Mouse (Mus musculus) lung, embryonic 16.5 days (tissue): ENCODE measurements around the gene Fmnl2. TPM values are rescaled to one million over a fixed set of nuclear protein-coding genes. Genes with fewer than 3 reads are reported as not detected.
A peak's percentile ranks its signal among the peaks of the same experiment; 100 is the strongest.

Source experiments
- ATAC-seq: fragments of 200-750 bp; cut with Nextera tagmentation; 2 replicates; pipeline ENCODE4 v1.8.0; 2017; ENCODE audit warnings: low read depth, mild to moderate bottlenecking, moderate library complexity
- H3K27ac ChIP-seq: fragments of 300-500 bp; sonication (generic); 2 replicates; pipeline ENCODE4 v1.5.1; 2014; ENCODE audit warnings: mild to moderate bottlenecking, control low read depth, low read length
- H3K27me3 ChIP-seq: fragments of 300-500 bp; sonication (generic); 2 replicates; pipeline ENCODE4 v1.6.1; 2014; ENCODE audit warnings: low read depth, low read length, mixed read lengths; ENCODE audit not compliant: control insufficient read depth, insufficient read depth
- H3K36me3 ChIP-seq: fragments of 300-500 bp; sonication (generic); 2 replicates; pipeline ENCODE4 v1.6.1; 2014; ENCODE audit warnings: low read length; ENCODE audit not compliant: control insufficient read depth, insufficient read depth
- H3K4me1 ChIP-seq: fragments of 300-500 bp; sonication (generic); replicated peaks from 2 replicates; pipeline ENCODE4 v1.6.1; 2014; ENCODE audit warnings: low read length, mixed read lengths; ENCODE audit not compliant: control insufficient read depth, insufficient read depth
- H3K4me2 ChIP-seq: fragments of 300-500 bp; sonication (generic); 2 replicates; pipeline ENCODE4 v1.6.1; 2014; ENCODE audit warnings: low read depth, low read length, control low read depth
- H3K4me3 ChIP-seq: fragments of 300-500 bp; sonication (generic); 2 replicates; pipeline ENCODE4 v1.5.1; 2014; ENCODE audit warnings: mild to moderate bottlenecking, low read length, control low read depth
- H3K9ac ChIP-seq: fragments of 300-500 bp; sonication (generic); 2 replicates; pipeline ENCODE4 v1.6.1; 2014; ENCODE audit warnings: low read length, control low read depth
- H3K9me3 ChIP-seq: fragments of 300-500 bp; sonication (generic); 2 replicates; pipeline ENCODE4 v1.6.1; 2016; ENCODE audit warnings: low read length; ENCODE audit not compliant: control insufficient read depth
- WGBS: fragments of 180-500 bp; shearing (Covaris S2); extraction: QIAGEN DNeasy Blood & Tissue Kit; methylation state at CpG from one replicate; pipeline ENCODE4 v1.1.7; 2014; 5-methylcytosine and 5-hydroxymethylcytosine counted together
- polyA plus RNA-seq: library from polyadenylated mRNA; unstranded; fragments of >200 nt; fragmentation: Nextera tagmentation; extraction: Ambion mirVana; gene quantifications from 2 replicates; pipeline ENCODE4 v1.2.1, GENCODE M21; 2015

Fmnl2 gene
- polyA plus RNA-seq, 1 experiment from 2014 or later, result 2.4 TPM

GRCm38 (mm10) chr2:52835726-52836125 is 21.9 kb upstream of the Fmnl2 start:
- no peak for ATAC-seq
- Histone ChIP-seq H3K9ac (no peak overlapping the region), H3K4me3 (no peak overlapping the region), H3K27me3 (0 out of 2 replicates have a peak, but pooled peaks cover 2% of the 10 kb centered on the region), H3K9me3 (no peaks in the 10 kb centered on the region), H3K4me2 (no peak overlapping the region), H3K27ac (no peak overlapping the region), H3K4me1 (no peaks in the 10 kb centered on the region), H3K36me3 (no peaks in the 10 kb centered on the region)
- 76% methylated on average over 3 of the region's 3 CpGs for WGBS

- H3K27me3 ChIP-seq, result no peaks in the 10 kb centered on the region
- H3K36me3 ChIP-seq, result no peaks in the 10 kb centered on the region
- H3K4me3 ChIP-seq, result no peak overlapping the region
- H3K27ac ChIP-seq, result no peak overlapping the region
- WGBS, result 75% methylated on average over 4 of the region's 4 CpGs
- no peak overlapping the region for H3K4me2 ChIP-seq
- no peaks in the 10 kb centered on the region for H3K4me1 ChIP-seq
- no peaks in the 10 kb centered on the region for H3K9me3 ChIP-seq
- H3K9ac ChIP-seq, result no peak overlapping the region
- no peak for ATAC-seq
Measured at GRCm38 (mm10) chr2:52839074-52839473, 18.6 kb upstream of the Fmnl2 start.

DNA sequence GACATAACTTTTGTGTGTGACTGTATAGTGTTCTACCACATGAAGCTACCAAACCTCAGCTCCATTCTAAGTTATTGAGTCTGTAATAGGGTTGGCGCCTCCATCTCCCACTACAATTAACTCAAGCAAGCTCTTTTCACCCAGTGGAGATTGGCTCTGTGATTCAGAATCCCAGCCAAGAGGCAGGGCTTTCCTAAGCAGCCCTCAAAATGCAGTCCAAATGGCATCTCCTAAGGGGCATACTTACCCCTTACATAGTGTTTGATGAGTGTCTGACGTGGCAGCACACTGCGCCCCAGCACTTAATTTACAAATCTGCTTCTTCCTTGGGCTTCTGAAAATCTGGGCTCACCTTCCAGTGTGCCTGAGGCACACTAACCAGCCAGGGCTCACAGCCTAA is 17.8 kb upstream of the Fmnl2 start:
- Histone ChIP-seq H3K27me3 (no peaks in the 10 kb centered on the region), H3K4me3 (no peak overlapping the region), H3K9ac (no peak overlapping the region), H3K27ac (no peak overlapping the region), H3K4me2 (no peak overlapping the region), H3K36me3 (no peaks in the 10 kb centered on the region), H3K9me3 (no peaks in the 10 kb centered on the region), H3K4me1 (no peaks in the 10 kb centered on the region)
- 80% methylated on average over 3 of the region's 3 CpGs for WGBS
- no peak for ATAC-seq

DNA sequence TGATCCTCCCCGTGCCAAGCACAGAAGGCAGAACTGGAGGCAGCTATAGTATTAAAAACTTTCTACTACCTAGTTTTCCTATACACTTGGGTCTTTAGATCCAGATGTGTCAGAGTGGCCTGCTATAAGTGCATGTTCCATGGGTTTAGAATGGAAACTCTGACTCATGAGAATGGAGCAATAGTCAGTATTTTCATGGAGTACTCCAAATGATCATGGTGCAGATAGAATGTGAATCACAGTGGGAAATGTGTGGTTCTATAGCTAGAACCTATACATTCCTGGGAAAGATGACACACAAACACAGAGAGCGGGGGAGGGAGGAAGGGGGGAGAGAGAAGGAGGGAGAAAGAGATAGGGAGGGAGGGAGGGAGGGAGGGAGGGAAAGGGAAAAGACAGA is 13.8 kb upstream of the Fmnl2 start:
- H3K4me3 ChIP-seq, result no peak overlapping the region
- H3K4me2 ChIP-seq, result no peak overlapping the region
- H3K9me3 ChIP-seq, result no peaks in the 10 kb centered on the region
- no peak overlapping the region for H3K27ac ChIP-seq
- H3K9ac ChIP-seq, result no peak overlapping the region
- WGBS, result 76% methylated on average over 2 of the region's 2 CpGs
- ATAC-seq, result no peak
- no peaks in the 10 kb centered on the region for H3K36me3 ChIP-seq
- no peaks in the 10 kb centered on the region for H3K27me3 ChIP-seq
- H3K4me1 ChIP-seq, result no peaks in the 10 kb centered on the region

DNA sequence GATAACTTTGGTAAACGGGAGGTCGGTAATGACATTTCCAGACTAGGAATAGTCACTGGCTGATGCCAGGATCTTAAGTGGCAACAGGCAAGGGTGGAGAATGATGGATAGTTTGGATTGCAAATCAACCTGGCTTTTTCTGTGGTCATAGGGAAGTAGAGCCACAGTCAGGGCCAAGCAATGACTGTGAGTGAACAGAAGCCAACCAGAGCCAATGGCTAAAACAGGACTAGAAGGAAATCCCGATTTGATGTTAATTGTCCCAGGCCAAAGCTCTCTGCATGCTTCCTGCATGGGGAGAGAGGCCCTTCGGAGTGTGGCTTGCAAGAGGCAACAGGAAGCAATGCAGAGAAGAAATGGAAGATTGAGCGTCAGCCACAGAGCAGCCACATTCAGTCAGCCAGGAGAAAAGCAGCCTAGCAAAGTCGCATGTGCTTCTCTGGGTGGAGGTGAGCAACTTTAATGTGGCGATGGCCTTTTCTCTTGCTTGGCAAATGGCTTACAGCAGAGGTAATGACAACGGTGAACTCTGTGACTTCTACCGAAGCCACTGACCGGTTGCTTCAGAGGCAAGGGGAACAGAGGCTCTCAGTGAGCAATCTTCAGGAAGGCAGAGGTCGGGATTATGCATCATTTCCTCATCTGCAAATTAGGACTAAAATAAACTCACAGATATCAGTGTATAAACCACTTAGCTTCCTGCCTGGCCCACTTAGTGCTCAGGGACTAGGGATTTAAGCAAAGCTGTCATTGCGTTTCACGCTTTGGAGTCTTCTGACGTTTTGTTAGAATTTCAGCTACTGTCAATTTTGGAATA is 12.5 kb upstream of the Fmnl2 start:
- no peaks in the 10 kb centered on the region for H3K9me3 ChIP-seq
- no peak overlapping the region for H3K4me2 ChIP-seq
- H3K27me3 ChIP-seq, result no peaks in the 10 kb centered on the region
- H3K9ac ChIP-seq, result no peak overlapping the region
- no peaks in the 10 kb centered on the region for H3K36me3 ChIP-seq
- ATAC-seq, result no peak
- H3K4me1 ChIP-seq, result no peaks in the 10 kb centered on the region
- 50% methylated on average over 14 of the region's 14 CpGs for WGBS
- H3K27ac ChIP-seq, result no peak overlapping the region
- H3K4me3 ChIP-seq, result no peak overlapping the region

DNA sequence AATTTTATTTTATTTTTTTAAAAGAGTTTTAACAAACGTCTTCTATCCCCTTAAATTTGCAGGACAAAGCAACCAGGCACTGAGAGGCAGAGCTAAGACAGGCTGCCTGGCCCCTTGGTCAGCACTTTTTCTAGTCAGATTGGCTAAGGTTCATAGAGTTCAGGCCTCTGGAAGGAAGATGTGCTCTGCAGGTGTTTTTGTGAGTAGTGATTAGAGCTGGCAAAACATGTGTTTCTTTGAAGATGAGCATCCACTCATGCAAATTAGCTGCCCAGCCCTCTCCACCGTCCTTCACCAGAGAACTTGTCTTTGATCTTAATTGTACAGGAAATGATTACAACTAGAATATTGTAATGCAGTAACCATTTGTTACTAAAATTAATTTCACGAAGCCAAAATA is 11.2 kb upstream of the Fmnl2 start:
- no peaks in the 10 kb centered on the region for H3K9me3 ChIP-seq
- no peaks in the 10 kb centered on the region for H3K36me3 ChIP-seq
- no peak overlapping the region for H3K27ac ChIP-seq
- no peaks in the 10 kb centered on the region for H3K4me1 ChIP-seq
- WGBS, result 52% methylated on average over 3 of the region's 3 CpGs
- no peak for ATAC-seq
- no peaks in the 10 kb centered on the region for H3K27me3 ChIP-seq
- H3K9ac ChIP-seq, result no peak overlapping the region
- H3K4me2 ChIP-seq, result no peak overlapping the region
- H3K4me3 ChIP-seq, result no peak overlapping the region

DNA sequence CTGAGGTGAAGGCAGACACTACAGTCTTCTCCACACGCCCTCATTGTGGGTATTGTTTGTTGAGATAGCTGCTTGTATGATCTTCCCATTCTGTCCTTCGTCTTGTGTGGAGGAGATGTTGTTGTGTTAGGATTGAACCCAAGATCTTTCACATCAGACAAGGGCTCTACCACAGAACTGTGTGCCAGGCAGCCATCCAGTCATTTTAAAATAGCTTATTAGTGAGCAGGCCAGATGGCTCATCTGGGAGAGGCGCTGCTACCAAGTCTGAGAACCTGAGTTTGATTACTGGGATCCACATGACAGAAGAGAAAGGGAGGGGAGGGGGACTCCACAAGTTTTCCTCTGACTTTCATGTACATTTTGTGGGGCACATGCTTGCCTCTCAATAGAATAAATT is 8.6 kb upstream of the Fmnl2 start:
- Histone ChIP-seq H3K4me2 (no peak overlapping the region), H3K9me3 (no peaks in the 10 kb centered on the region), H3K4me3 (no peak overlapping the region), H3K4me1 (no peaks in the 10 kb centered on the region), H3K27ac (no peak overlapping the region), H3K27me3 (no peaks in the 10 kb centered on the region), H3K36me3 (no peaks in the 10 kb centered on the region), H3K9ac (no peak overlapping the region)
- WGBS, result 69% methylated on average over 3 of the region's 3 CpGs
- ATAC-seq, result no peak

- under 1% methylated on average over 41 of the region's 46 CpGs for WGBS
- H3K36me3 ChIP-seq, result no peaks in the 10 kb centered on the region
- H3K4me1 ChIP-seq, result peaks cover 20% of the 10 kb centered on the region
- H3K4me3 ChIP-seq, result peak overlapping the region; percentile 93
- peak; percentile 43 for ATAC-seq
- peak overlapping the region; percentile 81 for H3K9ac ChIP-seq
- H3K9me3 ChIP-seq, result no peaks in the 10 kb centered on the region
- peak overlapping the region; percentile 99 for H3K4me2 ChIP-seq
- H3K27me3 ChIP-seq, result no peaks in the 10 kb centered on the region
- no peak overlapping the region; the same call in 1 of the 2 replicates for H3K27ac ChIP-seq
Measured at GRCm38 (mm10) chr2:52858529-52859465, 1.1 kb downstream of the Fmnl2 start.

DNA sequence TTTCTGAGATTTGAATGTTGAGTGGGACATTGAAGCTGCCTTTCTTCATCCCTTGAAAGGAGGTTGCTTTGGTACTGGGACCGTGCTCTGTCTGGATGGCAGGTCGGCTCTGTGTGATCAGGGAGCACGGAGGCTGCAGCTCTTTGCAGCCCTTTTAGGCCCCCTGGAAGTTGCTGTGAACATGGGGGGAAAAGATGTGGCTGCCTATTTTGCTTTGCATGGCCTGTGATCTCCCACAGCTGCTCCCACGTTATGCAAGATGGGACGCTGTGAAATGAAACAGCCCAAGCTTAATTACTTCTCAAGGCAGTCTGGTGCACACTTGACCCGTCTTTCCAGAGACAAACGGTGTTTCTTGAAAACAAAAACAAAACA is 1.8 kb downstream of the Fmnl2 start:
- Histone ChIP-seq H3K9me3 (no peaks in the 10 kb centered on the region), H3K4me2 (peak overlapping the region; percentile 99), H3K36me3 (no peaks in the 10 kb centered on the region), H3K27ac (no peak overlapping the region), H3K27me3 (no peaks in the 10 kb centered on the region), H3K4me1 (peaks cover 20% of the 10 kb centered on the region), H3K4me3 (peak overlapping the region; percentile 93), H3K9ac (peak overlapping the region; percentile 81; the same call in 1 of the 2 replicates)
- no peak for ATAC-seq
- 19% methylated on average over 7 of the region's 7 CpGs for WGBS
